Mouse (Mus musculus) kidney, adult 18-20 months (tissue): ENCODE data around the gene Avpr2.

Experiments
- DNase-seq: peaks from one replicate; pipeline ENCODE4 v3.0.0; 2021

Gene Avpr2

DNA sequence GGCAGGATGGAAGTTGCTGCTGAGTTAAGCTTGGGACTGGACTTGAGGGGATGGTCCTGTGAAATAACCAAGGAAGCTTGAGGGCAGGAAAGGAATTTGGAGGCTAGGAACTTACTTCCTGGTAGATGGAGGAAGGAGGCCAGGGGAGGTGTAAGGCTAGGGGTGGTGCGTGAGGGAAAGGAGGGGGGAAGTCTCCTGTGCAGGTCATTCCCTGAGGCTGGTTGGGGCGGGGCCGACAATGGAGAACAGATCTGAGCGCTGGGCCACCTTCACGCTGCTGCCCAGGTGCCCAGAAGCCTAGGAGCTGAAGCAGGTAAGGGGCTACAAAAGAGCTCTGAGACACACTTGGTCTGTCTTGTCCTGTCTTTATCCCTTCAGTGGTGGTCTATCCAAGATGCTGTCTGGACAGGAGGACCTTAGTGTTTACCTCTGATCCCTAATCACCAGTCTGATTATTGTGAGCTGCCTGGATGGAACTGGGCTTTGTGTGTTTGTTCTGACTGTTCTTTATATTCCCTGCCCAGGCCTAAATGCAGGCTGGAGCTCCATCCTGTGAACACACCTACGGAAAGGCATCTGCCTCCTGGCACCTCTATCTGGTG is at the start of gene Avpr2:
Gene Avpr2, plus strand, starts transcription at position 552 of the 602 bp plus-strand sequence.
- DNase-seq = peak; percentile 37

DNA sequence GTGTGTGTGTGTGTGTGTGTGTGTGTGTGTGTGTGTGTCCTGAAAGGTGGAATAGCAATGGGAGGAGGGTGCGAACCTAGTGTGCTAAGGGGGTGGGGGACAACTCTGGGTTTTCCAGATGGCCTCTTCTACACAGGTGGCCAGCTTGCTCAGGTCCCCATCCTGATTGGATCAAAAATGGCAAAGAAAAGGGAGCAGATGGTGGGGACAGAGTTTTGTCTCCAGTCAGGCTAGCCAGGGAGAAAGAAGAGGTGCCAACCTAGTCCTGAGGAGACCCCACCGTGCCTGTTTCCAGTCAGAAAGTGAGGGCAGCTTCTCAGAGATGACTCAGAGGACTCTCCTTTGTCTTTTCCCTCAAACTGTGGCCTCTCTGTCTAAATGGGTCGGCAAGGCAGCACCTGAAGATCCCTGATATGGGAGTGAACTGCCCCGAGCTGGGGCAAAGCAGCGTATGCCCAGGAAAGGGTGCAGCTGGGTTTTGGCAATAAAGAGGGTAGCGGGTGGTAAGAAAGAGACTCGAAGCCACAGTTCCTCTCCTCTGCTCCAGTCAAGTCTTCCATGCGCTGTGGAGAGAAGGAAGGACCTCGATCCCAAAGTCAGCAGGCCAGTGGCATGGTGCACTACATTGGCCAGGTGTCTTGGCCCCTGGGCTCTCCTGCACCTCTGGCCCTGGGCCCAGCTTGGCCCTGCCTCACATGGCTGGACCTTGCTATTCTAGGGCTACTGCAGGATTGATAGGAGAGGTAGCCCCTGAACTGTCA is 37.4 kb upstream of the Avpr2 start:
- DNase-seq = no peak

DNA sequence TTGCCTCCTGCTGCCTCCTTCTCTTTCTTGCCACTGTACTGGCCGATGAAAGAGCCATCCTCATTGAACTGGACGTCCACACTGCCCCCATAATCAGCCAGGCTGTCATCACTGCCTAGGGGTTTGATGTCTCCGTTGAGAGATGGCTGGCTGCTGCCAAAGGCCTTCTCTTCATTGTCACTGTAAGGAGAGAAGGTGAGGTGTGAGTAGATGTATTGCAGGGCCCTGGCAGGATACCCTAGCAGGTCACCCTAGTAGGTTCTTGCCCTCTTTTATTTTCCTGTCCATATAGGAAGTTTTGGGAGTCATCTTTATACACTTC is 36.9 kb upstream of the Avpr2 start:
- no peak for DNase-seq

DNA sequence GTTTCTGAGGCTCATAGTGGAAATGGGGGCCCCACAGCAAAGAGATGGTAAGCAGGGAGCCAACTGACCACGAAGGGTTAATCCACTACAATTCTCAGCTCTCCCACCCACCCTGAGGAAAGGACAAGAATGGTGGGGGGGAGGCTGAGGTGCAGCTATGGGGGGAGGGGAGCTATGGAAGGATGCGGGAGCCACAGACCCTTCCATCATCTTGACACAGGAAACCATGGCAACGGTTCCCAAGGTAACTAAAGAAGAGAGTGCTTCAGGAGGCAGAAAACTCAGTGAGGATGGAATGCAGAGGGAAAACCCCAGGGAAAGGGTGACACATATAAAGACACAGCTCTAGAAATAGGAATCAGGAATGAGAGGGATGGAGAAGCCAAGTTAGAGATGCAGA is 27.2 kb upstream of the Avpr2 start:
- no peak for DNase-seq

DNA sequence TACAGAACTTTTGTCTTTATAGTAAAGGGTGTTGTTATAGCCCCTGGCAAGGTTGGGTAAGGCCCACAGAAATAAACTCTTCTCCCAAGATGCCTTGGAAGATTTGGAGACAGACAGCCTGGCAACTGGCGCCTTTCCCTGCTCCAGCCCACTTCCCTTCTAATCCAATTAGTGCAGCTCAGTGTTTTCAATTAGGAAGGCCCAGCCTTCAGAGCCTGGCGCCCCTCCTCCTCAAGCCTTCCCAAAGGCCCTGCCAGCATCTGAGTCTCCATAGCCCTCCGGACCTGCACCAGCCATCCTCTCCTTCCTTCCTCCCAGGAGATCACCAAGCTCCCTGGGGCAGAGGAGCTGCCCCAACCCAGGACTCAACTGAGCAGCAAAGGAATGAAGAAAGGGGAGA is 24.6 kb upstream of the Avpr2 start:
- no peak for DNase-seq

DNA sequence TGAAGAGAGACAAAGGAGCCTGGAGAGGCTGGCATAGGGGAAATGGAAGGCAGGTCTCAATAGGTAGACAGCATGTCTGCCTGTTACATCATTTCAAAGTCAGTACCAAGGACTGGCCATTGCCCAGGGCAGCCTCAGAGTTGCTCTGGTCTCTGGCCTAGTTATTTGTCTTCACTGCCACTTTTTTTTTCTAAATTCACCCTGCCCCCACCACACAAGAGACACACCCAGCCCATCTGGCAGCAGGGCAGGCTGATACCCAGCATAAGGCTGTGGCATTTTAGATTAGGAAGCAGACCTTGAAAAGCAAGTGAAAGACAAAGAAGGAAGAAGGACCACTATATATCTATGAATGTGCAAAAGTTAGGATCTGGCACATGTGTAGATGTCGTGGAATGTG is 24.1 kb upstream of the Avpr2 start:
- no peak for DNase-seq

DNA sequence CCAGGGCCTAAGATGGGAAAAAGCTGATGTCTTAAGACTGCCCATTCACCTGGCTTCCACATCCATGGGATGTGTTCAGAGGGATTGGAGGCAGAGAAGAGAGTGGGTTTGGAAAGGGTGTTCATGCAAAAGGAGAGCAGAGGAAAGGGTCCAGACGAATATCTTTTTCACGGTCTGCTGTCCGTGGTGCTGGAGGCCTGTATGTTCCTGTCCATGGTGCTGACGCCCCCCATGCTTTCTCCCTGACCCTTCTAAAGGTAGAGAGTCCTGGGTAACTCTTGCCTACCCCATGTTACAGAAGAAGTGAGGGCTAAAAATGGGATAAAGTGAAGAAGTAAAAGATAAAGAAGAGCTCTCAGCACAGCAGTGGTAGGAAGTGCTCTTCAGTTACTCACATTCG is 22.6 kb upstream of the Avpr2 start:
- DNase-seq = no peak

DNA sequence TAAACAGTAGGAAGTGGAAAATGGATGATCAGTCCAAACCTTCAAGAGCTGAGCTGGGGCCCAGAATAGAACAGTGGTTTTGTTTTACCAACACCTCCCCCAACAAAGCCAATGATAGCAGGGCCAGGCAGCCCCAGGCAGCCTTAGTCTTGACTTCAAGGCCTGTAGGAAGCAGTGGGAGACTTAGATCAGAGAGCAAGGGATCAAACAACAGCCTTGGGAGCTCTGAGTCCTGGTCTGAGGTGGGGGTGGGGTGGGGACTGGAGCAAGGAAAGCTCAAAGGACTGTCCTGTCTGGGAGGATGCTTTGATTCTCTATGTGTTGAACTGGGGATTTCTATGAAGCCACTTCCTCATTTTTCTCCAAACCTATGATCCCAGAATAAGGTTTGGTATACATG is 20.4 kb upstream of the Avpr2 start:
- DNase-seq = no peak

DNA sequence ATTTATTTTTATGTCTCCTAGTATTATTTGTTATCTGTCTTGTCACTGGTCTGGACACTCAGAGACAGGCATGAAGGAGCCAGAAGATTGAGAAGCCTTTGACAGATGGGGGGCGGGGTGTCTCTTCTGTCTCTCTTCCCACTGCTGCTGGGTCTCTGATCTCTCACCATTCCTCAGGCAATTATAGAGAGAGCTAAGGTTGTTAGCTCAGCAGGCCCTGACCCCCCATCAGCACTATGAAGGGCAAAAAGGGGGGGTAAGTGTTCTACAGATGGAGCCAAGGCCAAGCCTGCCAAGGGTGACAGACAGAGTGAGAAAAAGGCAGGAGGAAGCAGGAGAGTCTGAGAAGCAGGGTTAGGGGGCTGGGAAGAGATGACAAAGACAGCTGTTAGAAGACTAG is 19.9 kb upstream of the Avpr2 start:
- DNase-seq = no peak

DNA sequence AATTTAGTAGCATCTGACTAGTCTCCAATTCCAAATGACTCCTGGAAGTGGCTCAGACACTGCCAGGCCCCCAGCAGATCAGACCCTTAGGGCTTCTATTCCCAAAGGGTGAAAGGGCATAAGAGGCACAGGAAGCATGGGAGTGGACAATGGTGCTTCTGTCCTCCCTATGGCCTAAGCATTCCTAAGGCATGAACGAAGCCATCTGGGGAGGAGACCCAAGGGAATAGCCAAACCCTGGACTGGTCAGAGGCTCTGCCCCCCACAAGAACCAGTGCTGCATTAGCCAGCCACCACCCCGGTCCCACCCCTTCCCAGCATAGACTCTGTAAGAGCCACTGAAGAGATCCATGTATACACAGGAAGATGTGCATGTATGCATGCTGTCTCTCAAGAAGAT is 16.0 kb upstream of the Avpr2 start:
- no peak for DNase-seq

DNA sequence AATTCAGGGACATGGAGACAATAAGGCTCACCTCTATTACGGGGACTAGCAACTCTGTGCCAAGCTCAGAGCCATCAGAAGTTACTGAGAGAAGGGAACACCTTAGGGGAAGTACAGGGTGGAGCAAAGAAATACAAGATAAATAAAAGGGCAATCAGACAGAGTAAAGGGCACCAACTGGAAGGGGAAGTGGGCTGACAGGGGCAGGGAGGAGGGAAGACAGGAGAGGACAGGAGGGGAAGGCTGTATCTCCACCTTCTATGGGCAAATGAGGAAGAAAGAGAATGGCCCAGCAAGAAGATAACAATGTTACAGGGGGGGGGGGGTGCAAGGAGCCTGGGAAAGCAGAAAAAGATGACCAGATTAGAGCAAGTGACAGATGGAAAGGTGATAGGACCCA is 14.9 kb upstream of the Avpr2 start:
- DNase-seq = no peak

DNA sequence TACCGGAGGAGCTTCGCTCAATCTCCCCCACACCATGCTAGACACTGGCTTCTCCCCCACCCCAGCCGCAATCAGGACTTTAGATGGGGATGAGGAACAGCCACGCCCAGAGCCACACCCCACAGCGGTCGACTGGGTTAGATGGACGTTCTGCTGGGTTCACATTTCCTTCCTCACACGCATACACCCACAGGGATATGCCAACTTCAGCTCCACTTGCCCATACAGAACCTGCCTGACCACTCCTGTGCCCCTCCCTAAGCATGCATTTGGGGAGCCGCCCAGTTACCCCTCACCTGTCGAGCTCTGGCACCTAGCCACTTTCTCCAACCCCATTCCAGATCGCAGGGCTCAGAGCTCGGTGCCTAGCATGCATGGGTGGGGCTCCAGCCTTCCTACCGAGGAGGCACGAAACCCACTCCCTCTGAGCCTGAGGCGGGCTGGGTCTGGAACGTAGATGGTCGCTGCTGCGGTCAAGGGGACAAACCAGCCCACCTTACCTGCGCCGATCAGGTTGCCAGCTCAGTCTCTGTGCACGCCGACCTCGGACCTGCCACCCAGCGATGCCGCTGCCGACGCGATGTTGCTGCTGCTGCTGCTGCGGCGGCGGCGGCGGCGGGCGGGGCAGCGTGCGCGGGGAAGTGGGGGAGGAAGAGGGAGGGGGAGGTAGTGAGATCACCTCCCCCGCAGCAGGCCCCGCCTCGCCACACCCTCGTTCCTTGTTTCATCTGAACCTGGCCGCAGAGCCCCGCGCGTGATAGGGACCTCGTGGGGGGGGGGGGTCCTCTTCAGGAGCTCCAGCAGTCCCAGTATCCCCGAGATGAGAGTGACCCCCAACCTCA is 11.5 kb upstream of the Avpr2 start:
- DNase-seq = peak; percentile 33

DNA sequence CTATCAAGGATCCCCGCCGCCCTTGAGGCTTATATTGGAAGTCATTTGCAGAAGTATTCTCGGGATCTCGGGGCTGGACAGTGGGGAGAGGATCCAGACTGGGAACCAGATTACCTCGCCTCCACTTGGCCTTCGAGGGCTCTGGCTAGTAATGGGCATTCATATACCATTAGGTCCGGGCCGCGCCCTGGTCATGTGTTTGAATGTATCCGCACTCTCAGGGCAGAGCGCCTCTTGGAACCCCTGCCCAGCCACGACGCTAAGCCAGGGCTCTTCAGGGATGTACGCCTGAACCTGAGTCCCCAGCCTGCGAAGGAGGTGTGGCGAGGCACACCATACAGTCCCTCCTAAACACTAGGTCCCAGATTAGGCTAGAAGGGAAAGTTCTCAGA is 10.9 kb upstream of the Avpr2 start:
- peak; percentile 11 for DNase-seq

DNA sequence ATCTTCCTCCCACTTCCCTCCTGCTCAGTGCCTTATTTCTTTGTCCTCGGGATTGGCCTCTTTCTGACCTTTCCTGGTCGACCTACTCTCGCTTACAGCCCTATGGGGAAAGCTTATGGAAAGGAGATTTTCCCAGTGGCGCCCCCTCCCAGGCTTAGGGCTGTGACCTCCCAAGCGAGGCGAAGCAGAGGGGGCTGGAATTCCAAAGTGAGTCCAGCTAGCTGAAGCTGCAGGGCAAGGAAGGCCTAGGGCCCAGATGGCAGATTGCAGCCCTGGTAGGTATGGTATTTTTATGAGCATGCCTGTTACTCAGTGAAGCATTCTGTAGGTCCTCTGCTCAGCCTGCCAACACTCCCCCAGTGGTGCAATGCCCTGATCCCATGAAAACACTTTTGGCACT is 10.4 kb upstream of the Avpr2 start:
- peak; percentile 35 for DNase-seq

DNA sequence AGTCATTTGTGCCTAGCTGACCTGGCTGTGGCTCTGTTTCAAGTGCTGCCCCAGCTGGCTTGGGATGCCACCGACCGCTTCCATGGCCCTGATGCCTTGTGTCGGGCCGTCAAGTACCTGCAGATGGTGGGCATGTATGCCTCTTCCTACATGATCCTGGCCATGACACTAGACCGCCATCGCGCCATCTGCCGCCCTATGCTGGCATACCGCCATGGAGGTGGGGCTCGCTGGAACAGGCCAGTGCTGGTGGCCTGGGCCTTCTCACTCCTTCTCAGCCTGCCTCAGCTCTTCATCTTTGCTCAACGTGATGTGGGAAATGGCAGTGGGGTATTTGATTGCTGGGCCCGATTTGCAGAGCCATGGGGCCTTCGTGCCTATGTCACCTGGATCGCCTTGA is 931 bp downstream of the Avpr2 start:
- DNase-seq = no peak

DNA sequence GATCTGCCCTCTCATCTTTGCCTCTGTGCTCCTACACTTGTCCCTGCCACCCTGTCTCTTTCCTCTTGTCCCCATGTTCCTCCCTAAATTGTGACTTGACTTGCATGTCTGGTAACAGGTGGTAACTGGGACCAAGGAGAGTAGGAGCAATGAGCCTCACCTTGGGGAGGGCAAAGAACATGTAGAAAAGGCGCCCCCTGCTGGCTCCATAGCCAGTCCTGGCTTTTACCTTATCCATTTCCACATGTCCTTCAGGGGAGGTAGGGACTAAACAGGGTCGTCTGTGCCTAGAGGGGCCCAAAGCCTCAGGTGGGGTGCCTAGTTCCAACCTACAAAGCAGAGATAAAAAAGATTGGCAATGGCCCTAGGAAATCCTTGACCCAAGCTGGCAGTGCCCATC is 3.8 kb downstream of the Avpr2 start, which contains the start of gene L1cam:
Gene L1cam, minus strand, starts transcription at position 387 of the 400 bp plus-strand sequence.
- peak; percentile 62 for DNase-seq

DNA sequence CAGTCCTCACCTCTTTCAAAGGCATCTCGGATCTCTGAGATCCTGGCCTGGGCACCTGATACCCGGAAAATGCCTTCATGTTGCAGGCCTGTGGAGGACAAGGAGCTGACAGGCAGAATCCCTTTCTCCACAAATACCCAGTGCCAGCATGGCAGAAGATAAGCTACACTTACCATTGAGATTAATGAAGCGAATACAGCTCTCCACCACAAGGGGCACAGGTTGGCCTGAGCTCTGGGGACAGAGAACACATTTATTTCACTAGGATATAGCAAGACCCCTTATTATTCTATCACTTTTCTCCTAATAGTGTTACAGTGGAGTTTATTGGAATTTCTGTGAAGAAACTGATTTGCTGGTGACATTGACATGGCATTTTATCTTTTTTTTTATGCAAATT is 6.1 kb downstream of the Avpr2 start:
- no peak for DNase-seq

DNA sequence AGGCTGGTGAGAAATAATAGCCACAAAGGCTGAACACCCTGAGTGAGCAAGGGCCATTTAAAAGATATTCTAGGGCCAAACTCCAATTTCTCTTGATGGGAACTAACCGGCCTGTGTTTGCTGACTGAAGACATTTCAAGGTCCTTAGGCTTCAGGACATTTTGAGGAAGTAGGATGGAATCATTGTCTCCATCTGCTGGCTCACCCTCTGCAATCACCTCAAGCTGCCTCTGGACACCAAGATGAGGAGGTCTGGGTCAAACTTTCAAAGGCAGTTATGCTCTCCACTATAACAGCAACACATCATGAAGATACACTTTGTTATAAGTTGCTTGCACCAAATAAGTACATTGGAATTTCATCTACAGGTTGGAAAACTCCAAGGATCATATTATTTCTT is 18.1 kb downstream of the Avpr2 start:
- no peak for DNase-seq

DNA sequence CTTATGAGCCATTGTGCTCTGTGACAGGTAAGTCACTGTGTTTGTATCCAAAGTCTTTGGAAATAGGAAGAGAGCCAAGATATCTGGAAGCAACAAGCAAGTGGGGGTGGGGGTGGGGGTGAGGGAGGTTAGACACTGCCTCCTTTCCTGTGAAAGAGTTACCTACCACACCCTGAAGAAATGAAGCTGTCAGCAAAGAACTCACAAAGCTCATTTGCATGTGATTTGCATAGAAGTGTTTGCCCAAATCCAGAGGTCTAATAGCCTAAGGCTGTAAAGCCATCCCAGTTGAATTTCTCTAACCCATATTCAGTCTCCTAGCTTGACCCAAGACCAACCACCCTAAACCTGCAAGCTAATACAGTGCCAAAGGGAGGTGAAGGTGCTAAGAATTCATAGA is 18.5 kb downstream of the Avpr2 start:
- DNase-seq = no peak

DNA sequence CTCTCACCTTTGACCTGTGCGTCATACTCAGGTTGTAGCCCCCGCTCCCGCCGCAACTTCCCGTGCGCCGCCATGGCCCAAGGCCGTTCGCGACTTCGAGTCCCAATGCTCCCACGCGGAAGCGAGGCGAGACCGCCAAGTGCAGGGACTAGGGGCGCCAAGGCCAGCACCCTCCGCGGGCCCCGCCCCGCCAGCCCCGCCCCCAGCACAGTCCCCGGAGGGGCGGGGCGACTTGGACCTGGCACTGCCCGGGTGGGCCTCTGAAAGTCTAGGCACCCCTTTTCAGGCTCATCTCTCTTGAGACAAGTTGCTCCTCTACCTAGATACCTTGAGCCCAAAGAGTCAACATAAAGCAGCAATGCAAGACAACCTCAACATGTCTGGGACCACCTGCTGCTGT is 19.3 kb downstream of the Avpr2 start:
- DNase-seq = peak; percentile 9

DNA sequence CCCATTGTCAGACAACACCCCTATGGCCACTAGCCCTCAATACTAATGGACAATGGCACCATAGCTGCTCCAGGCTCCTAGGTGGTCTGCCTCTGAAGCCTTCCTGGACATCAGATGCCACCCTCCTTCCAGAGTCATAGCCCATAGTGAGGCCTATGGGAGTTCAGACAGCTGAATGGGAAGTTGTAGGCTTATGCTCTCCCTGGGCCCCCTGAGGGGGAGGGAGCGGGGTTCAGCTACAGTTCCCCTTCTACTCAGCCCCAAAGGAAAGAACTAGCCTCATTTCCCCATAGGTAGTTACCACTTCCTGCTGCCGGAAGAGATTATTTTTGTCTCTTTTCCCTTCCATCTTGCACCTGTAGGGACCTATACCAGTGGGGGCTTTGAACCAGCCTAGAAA is 19.7 kb downstream of the Avpr2 start:
- no peak for DNase-seq

DNA sequence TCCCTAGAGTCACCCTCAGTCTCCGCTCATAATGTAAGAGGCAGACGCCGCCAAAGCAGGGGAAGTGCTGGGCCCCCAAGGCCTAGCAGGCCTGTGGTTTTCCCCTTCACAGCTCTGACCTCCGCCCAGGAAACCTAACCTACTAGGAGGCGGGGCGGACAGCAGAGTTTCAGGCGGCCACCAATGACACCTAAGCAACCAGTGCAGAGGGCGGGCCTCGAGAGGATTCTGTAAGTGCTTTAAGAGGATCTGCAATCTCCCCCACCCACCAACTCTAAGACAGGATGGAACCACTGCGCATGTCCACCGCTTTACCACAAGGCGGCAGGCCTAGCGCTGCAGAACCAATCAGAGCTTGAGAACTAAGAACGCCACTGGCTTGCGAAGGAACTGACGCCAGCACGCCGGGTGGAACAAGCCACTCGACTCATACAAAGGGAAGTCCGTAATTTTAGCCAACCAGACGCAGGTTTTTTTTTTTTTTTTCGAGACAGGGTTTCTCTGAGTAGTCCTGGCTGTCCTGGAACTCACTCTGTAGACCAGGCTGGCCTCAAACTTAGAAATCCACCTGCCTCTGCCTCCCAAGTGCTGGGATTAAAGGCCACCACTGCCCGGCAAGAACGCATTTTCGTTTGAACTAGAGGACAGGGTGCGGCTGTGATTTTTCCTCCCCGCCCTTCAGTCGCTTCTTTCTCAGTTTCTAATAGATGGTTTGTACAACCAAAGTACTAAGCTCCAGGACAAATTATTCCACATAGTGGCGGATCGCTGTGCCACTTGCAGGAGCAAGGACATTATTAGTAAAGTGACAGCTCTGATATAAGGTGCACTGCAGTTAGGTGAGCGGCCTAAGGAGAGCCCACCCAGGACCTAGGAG is 23.2 kb downstream of the Avpr2 start:
- DNase-seq = peak; percentile 80

DNA sequence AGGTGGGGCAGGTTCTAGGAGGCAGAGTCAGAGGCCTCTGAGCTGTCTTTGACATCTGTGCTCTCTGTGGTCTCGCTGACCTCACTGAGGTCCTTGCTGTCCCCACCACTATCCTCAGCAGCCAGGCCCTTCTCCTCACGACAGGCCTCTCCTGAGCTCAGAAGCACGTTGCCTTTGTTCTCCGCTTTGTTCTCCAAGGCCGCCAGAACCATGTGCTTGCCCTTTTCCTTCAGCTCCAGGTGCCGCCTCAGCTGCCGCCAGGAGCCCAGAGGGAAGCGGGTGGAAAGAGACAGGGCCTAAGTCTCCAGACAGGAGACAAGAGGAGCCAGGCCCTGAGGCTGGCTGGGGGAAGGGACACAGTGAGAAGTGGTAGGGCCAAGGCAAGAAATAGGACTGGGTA is 25.0 kb downstream of the Avpr2 start:
- DNase-seq = no peak
